Mouse (Mus musculus): ENCODE results near the gene Gm21974. TPM values are rescaled to one million over a fixed set of nuclear protein-coding genes. Genes with fewer than 3 reads are reported as not detected.

Gm21974 gene
- total and polyA plus RNA-seq, 3 experiments: not detected

GRCm38 (mm10) chr7:127926066-127926465 lies 30.8 kb upstream of the Gm21974 start:
- no peak for DNase-seq (ENCODE audit: low read depth, low spot score)
- TF ChIP-seq POLR2AphosphoS5 (IDR thresholded peaks at IDR 0.05; ENCODE audit: borderline replicate concordance, low read depth, low read length) (no peak), POLR2AphosphoS2 (IDR thresholded peaks at IDR 0.05; ENCODE audit: low read length) (no peak), UBTF (IDR thresholded peaks at IDR 0.05; ENCODE audit: borderline replicate concordance, insufficient read depth, low read depth, low read length) (no peak), MEF2A (IDR thresholded peaks at IDR 0.05; ENCODE audit: extremely low read depth, insufficient replicate concordance, low read depth, low read length, poor library complexity, severe bottlenecking) (no peak), MYB (IDR thresholded peaks at IDR 0.05; ENCODE audit: low read depth, low read length) (no peak), RAD21 (IDR thresholded peaks at IDR 0.05; ENCODE audit: low read depth, low read length) (no peak)
- no peak overlapping the region for H3K27ac ChIP-seq (ENCODE audit: control insufficient read depth, low read depth, low read length)
- peaks cover 0 to 26% of the 10 kb centered on the region in 2 experiments; a peak in 2 of 4 replicates for H3K4me1 ChIP-seq (ENCODE audit: control insufficient read depth in 1 of 2, insufficient read depth in 2 of 2, low read length in 2 of 2)
- no peaks in the 10 kb centered on the region for H3K27me3 ChIP-seq (ENCODE audit: control insufficient read depth in 1 of 2, insufficient read depth in 2 of 2, low read length in 2 of 2)
- H3K36me3 ChIP-seq (ENCODE audit: control insufficient read depth in 1 of 2, insufficient read depth in 2 of 2, low read length in 2 of 2): peaks cover 2 to 17% of the 10 kb centered on the region in 2 experiments
- no peak overlapping the region for H3K9ac ChIP-seq (ENCODE audit: control insufficient read depth, low read depth, low read length, poor library complexity, severe bottlenecking)
- H3K9me3 ChIP-seq (replicated peaks; ENCODE audit: insufficient read depth, low read length): no peaks in the 10 kb centered on the region
- H3K79me2 ChIP-seq (ENCODE audit: control insufficient read depth, insufficient read depth, low read length, poor library complexity): no peaks in the 10 kb centered on the region
- no peak overlapping the region for H3K4me3 ChIP-seq (ENCODE audit: control insufficient read depth in 1 of 2, insufficient read depth in 1 of 2, low read depth in 2 of 2, low read length in 2 of 2)

DNA sequence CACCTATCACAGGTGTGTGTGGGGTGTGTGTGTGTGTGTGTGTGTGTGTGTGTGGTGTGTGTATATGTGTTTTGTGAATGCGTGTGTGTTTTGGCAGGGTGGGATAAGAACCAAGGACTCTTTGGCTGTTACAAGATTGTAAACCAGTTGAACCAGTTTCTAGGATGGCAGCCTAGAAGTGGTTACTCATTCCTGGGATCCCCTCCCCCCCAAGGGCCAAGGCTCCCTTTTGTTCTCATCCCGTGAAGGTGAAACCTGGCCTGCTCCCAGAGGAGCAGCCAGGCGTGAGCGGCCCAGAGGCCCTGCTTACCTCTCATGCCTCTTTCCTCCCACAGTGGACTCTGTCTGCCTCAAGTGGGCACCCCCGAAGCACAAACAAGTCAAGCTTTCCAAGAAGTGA lies 30.0 kb upstream of the Gm21974 start:
- H3K79me2 ChIP-seq (ENCODE audit: control insufficient read depth, insufficient read depth, low read length, poor library complexity): no peaks in the 10 kb centered on the region

DNA sequence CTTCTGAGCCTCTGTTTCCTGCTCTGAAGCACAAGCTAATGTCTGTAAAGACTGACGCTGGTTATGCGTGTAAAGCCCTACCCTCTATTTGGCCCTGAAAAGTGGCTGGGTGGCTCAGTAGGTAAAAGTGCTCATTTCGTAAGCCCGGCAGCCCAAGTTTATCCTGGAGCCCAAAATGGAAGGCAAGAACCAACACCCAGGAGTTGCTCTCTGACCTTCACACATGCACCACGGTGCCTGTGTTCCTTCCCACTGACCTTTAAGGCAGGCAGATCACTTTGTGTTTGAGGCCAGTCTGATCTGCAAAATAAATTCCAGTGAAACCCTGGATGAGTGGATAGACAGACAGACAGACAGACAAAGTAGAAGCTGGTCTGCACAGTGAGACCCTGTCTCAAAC lies 28.5 kb upstream of the Gm21974 start:
- Histone ChIP-seq H3K27ac (ENCODE audit: control insufficient read depth, low read depth, low read length) (no peak overlapping the region), H3K36me3 (ENCODE audit: control insufficient read depth in 1 of 2, insufficient read depth in 2 of 2, low read length in 2 of 2) (peaks cover 2 to 15% of the 10 kb centered on the region in 2 experiments)

More for the DNA sequence above, 30.0 kb upstream of the Gm21974 start:
- H3K4me1 ChIP-seq (ENCODE audit: control insufficient read depth in 1 of 2, insufficient read depth in 2 of 2, low read length in 2 of 2): peaks cover 0 to 26% of the 10 kb centered on the region in 2 experiments; a peak in 2 of 4 replicates
- peaks cover 2 to 17% of the 10 kb centered on the region in 2 experiments for H3K36me3 ChIP-seq (ENCODE audit: control insufficient read depth in 1 of 2, insufficient read depth in 2 of 2, low read length in 2 of 2)
- H3K27me3 ChIP-seq (ENCODE audit: control insufficient read depth in 1 of 2, insufficient read depth in 2 of 2, low read length in 2 of 2): no peaks in the 10 kb centered on the region
- no peak overlapping the region for H3K27ac ChIP-seq (ENCODE audit: control insufficient read depth, low read depth, low read length)
- H3K9me3 ChIP-seq (replicated peaks; ENCODE audit: insufficient read depth, low read length): no peaks in the 10 kb centered on the region
- DNase-seq (ENCODE audit: low read depth, low spot score): no peak
- no peak overlapping the region for H3K4me3 ChIP-seq (ENCODE audit: control insufficient read depth in 1 of 2, insufficient read depth in 1 of 2, low read depth in 2 of 2, low read length in 2 of 2)
- no peak overlapping the region for H3K9ac ChIP-seq (ENCODE audit: control insufficient read depth, low read depth, low read length, poor library complexity, severe bottlenecking)
- TF ChIP-seq GATA1 (IDR thresholded peaks at IDR 0.05; ENCODE audit: low read depth, low read length) (no peak), USF1 (IDR thresholded peaks at IDR 0.05; ENCODE audit: low read depth, low read length) (no peak), RAD21 (IDR thresholded peaks at IDR 0.05; ENCODE audit: low read depth, low read length) (no peak), TAL1 (IDR thresholded peaks at IDR 0.05; ENCODE audit: low read length) (no peak), SIN3A (IDR thresholded peaks at IDR 0.05; ENCODE audit: low read length) (no peak), CHD2 (IDR thresholded peaks at IDR 0.05; ENCODE audit: low read length) (no peak), BHLHE40 (IDR thresholded peaks at IDR 0.05; ENCODE audit: borderline replicate concordance, low read depth, low read length) (no peak), ZMIZ1 (IDR thresholded peaks at IDR 0.05; ENCODE audit: low read depth, low read length) (no peak), CHD1 (IDR thresholded peaks at IDR 0.05; ENCODE audit: low read depth, low read length) (no peak), ELF1 (IDR thresholded peaks at IDR 0.05; ENCODE audit: low read depth, low read length) (no peak), MEF2A (IDR thresholded peaks at IDR 0.05; ENCODE audit: extremely low read depth, insufficient replicate concordance, low read depth, low read length, poor library complexity, severe bottlenecking) (no peak), NELFE (IDR thresholded peaks at IDR 0.05; ENCODE audit: low read depth, low read length) (no peak), TBP (IDR thresholded peaks at IDR 0.05; ENCODE audit: low read depth, low read length) (no peak), ETS1 (IDR thresholded peaks at IDR 0.05; ENCODE audit: low read depth, low read length) (no peak)

More for the DNA sequence above, 28.5 kb upstream of the Gm21974 start:
- H3K9me3 ChIP-seq (replicated peaks; ENCODE audit: insufficient read depth, low read length): no peaks in the 10 kb centered on the region
- H3K9ac ChIP-seq (ENCODE audit: control insufficient read depth, low read depth, low read length, poor library complexity, severe bottlenecking): no peak overlapping the region
- no peaks in the 10 kb centered on the region for H3K27me3 ChIP-seq (ENCODE audit: control insufficient read depth in 1 of 2, insufficient read depth in 2 of 2, low read length in 2 of 2)
- DNase-seq (ENCODE audit: low read depth, low spot score): no peak
- no peak overlapping the region for H3K4me3 ChIP-seq (ENCODE audit: control insufficient read depth in 1 of 2, insufficient read depth in 1 of 2, low read depth in 2 of 2, low read length in 2 of 2)
- peaks cover 0 to 13% of the 10 kb centered on the region in 2 experiments; a peak in 2 of 4 replicates for H3K4me1 ChIP-seq (ENCODE audit: control insufficient read depth in 1 of 2, insufficient read depth in 2 of 2, low read length in 2 of 2)
- no peaks in the 10 kb centered on the region for H3K79me2 ChIP-seq (ENCODE audit: control insufficient read depth, insufficient read depth, low read length, poor library complexity)
- TF ChIP-seq ETS1 (IDR thresholded peaks at IDR 0.05; ENCODE audit: low read depth, low read length) (no peak), KAT2A (conservative IDR thresholded peaks at IDR 0.05; ENCODE audit: low read depth, low read length) (no peak), E2F4 (IDR thresholded peaks at IDR 0.05; ENCODE audit: borderline replicate concordance, low read depth, low read length) (no peak), POLR2A (IDR thresholded peaks at IDR 0.05; ENCODE audit: control insufficient read depth in 1 of 2, insufficient read depth in 1 of 2, low read depth in 1 of 2, low read length in 2 of 2, poor library complexity in 1 of 2) (no peak), CHD2 (IDR thresholded peaks at IDR 0.05; ENCODE audit: low read length) (no peak), USF1 (IDR thresholded peaks at IDR 0.05; ENCODE audit: low read depth, low read length) (no peak), GATA1 (IDR thresholded peaks at IDR 0.05; ENCODE audit: low read depth, low read length) (no peak), ZNF384 (IDR thresholded peaks at IDR 0.05; ENCODE audit: low read depth, low read length) (no peak), CHD1 (IDR thresholded peaks at IDR 0.05; ENCODE audit: low read depth, low read length) (no peak), EP300 (IDR thresholded peaks at IDR 0.05; ENCODE audit: low read depth in 1 of 2, low read length in 2 of 2) (no peak), HCFC1 (IDR thresholded peaks at IDR 0.05; ENCODE audit: low read depth, low read length) (no peak), SIN3A (IDR thresholded peaks at IDR 0.05; ENCODE audit: low read length) (no peak), TAL1 (IDR thresholded peaks at IDR 0.05; ENCODE audit: low read length) (no peak), ZMIZ1 (IDR thresholded peaks at IDR 0.05; ENCODE audit: low read depth, low read length) (no peak)

Measured in MEL (cell line).